Mouse (Mus musculus): ENCODE results near the gene Eif4e. TPM values are rescaled to one million over a fixed set of nuclear protein-coding genes. Genes with fewer than 3 reads are reported as not detected.

Gene Eif4e
- polyA plus RNA-seq, 1 experiment: not detected

DNA sequence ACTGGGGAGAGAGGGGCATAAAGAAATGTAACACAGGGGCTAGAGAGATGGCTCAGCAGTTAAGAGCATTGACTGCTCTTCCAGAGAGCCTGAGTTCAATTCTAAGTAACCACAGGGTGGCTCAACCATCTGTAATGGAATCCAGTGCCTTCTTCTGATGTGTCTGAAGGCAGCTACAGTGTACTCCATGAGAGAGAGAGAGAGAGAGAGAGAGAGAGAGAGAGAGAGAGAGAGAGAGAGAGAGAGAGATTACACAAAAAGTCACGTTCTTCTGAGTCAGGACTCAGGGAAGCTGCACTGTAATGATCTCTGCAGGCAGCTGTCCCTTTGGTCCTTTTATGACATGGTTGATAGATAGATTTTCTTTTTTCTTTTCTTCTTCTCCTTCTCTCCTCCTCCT lies 31.4 kb upstream of the Eif4e start:
- no peaks in the 10 kb centered on the region for H3K4me1 ChIP-seq (ENCODE audit: control insufficient read depth, insufficient read depth, low read length)
- no peak overlapping the region for H3K27ac ChIP-seq (ENCODE audit: insufficient read depth, low read depth, low read length)
- no peak overlapping the region for H3K4me3 ChIP-seq (ENCODE audit: insufficient read depth, low read depth, low read length)
- TF ChIP-seq CTCF (IDR thresholded peaks at IDR 0.05; ENCODE audit: insufficient read depth, low read depth, low read length) (no peak), POLR2A (IDR thresholded peaks at IDR 0.05; ENCODE audit: insufficient read depth, low read depth, low read length) (no peak)
- WGBS: 31% methylated on average over 1 of the region's 1 CpGs

DNA sequence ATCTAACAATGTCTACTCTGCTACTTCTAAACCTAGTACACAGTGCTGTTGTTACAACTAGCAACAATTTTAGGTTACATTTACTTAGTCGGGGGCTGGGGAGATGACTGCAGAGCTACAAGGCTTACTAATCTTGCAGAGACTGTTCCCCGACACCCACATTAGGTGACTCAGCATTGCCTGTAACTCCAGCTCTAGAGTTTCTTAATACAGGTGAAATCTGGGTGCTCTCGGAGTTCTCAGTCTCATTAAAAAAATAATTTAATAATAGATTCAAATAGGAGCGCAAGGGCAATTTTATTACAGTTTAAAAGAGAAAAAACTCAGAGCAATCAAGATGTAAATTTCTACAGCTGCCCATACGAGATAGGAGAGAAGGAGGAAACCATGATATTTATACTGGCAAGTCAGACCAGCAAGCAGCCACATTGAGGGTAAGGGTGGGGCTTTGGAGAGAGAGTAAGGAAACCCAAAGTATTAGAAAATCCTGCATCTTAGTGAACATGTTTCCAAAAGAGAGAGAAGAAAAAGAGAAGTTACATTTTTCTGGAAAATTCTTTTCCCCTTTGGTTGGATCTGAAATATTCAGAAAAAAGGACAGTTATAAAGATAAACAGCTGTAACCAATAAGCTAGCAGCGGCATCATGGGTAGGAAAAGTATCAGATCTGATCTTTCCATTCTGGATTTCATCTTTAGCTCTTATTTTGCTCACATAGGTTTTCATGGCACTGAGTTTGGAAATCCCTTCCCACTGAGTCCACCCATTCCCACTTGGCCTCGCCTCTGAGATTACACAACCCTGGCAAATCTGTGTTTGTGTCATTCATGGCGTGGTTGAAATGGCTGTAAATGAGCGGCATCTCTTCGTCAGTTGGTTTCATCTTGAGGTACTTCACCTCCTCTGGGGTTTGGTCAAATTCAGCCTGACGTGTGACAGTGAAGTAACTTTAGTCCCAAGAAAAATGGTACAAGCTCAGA lies 30.5 kb upstream of the Eif4e start:
- no peaks in the 10 kb centered on the region for H3K4me1 ChIP-seq (ENCODE audit: control insufficient read depth, insufficient read depth, low read length)
- 71% methylated on average over 11 of the region's 11 CpGs for whole genome bisulfite sequencing
- no peak for TF ChIP-seq POLR2A (IDR thresholded peaks at IDR 0.05; ENCODE audit: insufficient read depth, low read depth, low read length)
- no peak for TF ChIP-seq CTCF (IDR thresholded peaks at IDR 0.05; ENCODE audit: insufficient read depth, low read depth, low read length)
- H3K27ac ChIP-seq (ENCODE audit: insufficient read depth, low read depth, low read length): no peak overlapping the region
- H3K4me3 ChIP-seq (ENCODE audit: insufficient read depth, low read depth, low read length): no peak overlapping the region

DNA sequence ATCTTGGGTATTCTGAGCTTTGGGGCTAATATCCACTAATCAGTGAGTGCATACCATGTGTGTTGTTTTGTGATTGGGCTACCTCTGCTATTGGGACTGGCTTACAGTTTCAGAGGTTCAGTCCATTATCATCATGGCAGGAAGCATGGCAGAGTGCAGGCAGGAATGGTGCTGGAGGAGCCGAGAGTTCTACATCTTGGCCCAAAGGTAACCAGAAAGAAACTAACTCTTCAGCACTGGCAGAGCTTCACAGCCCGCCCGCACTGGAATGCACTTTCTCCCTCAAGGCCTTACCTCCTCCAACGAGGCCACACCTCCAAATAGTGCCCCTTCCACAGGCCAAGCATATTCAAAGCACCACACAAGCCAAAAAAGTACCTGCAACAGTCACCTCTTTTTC lies 27.2 kb upstream of the Eif4e start:
- no peak for TF ChIP-seq CTCF (IDR thresholded peaks at IDR 0.05; ENCODE audit: insufficient read depth, low read depth, low read length)
- TF ChIP-seq POLR2A (IDR thresholded peaks at IDR 0.05; ENCODE audit: insufficient read depth, low read depth, low read length): no peak
- Histone ChIP-seq H3K27ac (ENCODE audit: insufficient read depth, low read depth, low read length) (no peak overlapping the region), H3K4me3 (ENCODE audit: insufficient read depth, low read depth, low read length) (no peak overlapping the region), H3K4me1 (ENCODE audit: control insufficient read depth, insufficient read depth, low read length) (no peaks in the 10 kb centered on the region)
- 81% methylated on average over 4 of the region's 4 CpGs for WGBS

DNA sequence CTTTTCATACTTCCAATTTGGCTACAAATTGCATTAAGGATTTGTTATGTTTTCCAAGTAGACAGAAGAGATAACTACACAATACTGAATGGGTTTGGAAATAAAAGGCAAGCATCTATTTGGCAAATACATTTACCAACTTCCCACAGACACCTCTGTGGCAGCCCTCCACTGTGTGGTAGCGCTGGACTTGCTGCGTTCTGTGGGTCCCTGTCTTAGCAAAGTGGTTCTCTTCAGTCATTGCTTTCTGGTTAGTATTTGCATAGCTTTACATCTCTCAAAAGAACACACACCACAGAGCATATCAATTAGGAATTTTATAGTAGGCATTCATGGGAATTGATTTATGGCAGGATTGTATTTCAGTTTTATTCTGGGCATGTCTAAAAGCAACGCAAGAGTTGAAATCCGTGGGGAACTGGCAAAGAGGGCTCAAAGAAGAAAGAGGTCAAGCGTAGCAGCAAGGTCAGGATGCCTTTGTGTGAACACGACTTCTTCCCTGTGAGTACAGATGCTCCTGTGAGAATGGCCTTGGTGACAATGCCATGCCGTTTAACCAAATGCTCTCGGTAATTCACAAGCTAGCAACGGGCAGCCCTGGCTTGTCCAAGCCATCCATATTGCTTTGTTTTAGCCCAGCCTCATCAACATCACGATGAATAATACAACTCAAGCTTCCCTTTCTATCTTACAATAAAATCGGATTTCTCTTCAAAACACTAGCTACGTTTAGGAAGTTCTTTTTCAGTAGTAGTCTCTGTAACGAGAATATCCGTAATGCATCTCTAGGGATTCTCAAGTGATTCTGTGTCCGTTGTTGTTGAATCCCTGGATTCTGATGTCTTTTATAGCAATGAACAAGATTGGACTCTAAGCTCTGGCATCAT lies 25.9 kb upstream of the Eif4e start:
- no peaks in the 10 kb centered on the region for H3K4me1 ChIP-seq (ENCODE audit: control insufficient read depth, insufficient read depth, low read length)
- 75% methylated on average over 15 of the region's 15 CpGs for WGBS
- H3K4me3 ChIP-seq (ENCODE audit: insufficient read depth, low read depth, low read length): no peak overlapping the region
- no peak overlapping the region for H3K27ac ChIP-seq (ENCODE audit: insufficient read depth, low read depth, low read length)
- TF ChIP-seq CTCF (IDR thresholded peaks at IDR 0.05; ENCODE audit: insufficient read depth, low read depth, low read length) (no peak), POLR2A (IDR thresholded peaks at IDR 0.05; ENCODE audit: insufficient read depth, low read depth, low read length) (no peak)

DNA sequence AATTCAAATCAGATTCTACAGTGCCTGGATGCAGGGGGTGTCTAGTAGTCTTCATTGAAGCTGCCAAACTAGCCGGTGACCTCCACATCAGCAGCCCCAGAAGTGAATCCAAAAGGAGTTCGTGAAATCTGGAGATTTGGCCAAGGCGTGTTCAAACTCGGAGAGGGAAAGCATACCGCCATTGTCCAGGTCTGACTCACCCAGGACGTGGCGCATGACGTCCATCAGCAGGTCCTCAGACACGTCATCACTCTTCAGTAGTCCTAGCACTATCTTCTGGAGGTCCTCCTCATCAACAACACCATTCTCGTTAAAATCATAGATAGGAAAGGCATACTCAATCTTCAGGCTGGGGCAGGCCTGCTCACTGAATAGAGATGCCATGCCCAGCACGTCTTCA lies 22.2 kb upstream of the Eif4e start:
- no peak overlapping the region for H3K27ac ChIP-seq (ENCODE audit: insufficient read depth, low read depth, low read length)
- H3K4me3 ChIP-seq (ENCODE audit: insufficient read depth, low read depth, low read length): no peak overlapping the region
- WGBS: 91% methylated on average over 11 of the region's 11 CpGs
- no peaks in the 10 kb centered on the region for H3K4me1 ChIP-seq (ENCODE audit: control insufficient read depth, insufficient read depth, low read length)
- no peak for TF ChIP-seq CTCF (IDR thresholded peaks at IDR 0.05; ENCODE audit: insufficient read depth, low read depth, low read length)
- TF ChIP-seq POLR2A (IDR thresholded peaks at IDR 0.05; ENCODE audit: insufficient read depth, low read depth, low read length): no peak

DNA sequence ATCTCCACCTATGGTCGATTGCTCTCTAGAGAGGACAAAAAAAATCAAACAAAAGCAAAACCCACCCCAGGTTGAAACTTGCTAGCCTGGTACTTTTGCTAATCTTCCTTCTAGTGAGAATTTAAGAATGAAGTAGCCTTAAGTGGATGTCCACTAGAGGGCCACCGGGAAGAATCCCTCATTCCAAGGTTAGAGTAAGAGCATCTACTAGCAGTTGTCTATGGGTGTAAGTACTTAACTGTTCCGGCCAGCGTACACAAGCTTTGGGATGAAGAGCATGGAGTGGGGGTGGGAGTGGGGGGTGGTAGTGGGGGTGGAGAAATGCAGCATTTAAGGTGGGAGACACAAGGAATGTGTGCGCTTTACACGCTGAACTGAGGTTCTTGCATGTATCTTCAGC lies 19.2 kb upstream of the Eif4e start:
- H3K27ac ChIP-seq (ENCODE audit: insufficient read depth, low read depth, low read length): no peak overlapping the region
- 53% methylated on average over 6 of the region's 6 CpGs for WGBS
- no peak overlapping the region for H3K4me3 ChIP-seq (ENCODE audit: insufficient read depth, low read depth, low read length)
- TF ChIP-seq POLR2A (IDR thresholded peaks at IDR 0.05; ENCODE audit: insufficient read depth, low read depth, low read length) (no peak), CTCF (IDR thresholded peaks at IDR 0.05; ENCODE audit: insufficient read depth, low read depth, low read length) (no peak)
- H3K4me1 ChIP-seq (ENCODE audit: control insufficient read depth, insufficient read depth, low read length): no peaks in the 10 kb centered on the region

DNA sequence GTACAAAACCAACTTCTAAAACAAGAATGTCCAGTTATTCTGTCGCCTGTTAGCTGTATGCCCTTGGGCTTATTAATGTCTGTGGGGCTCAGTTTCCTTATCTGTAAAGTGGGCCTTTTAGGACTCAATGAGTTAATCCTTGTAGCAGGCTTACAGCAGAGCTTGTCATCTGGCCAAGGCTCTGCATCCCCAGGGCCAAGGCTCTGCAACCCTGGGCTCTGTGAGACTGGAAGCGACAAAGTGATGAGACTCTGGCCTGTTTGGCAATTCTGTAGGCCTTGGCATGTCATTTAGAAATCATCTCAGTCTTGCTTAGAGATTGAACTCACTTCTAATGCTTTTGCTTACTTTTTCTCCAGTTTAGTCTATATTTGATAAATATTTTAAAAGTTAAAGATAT lies 16.4 kb upstream of the Eif4e start:
- no peak for TF ChIP-seq CTCF (IDR thresholded peaks at IDR 0.05; ENCODE audit: insufficient read depth, low read depth, low read length)
- no peak for TF ChIP-seq POLR2A (IDR thresholded peaks at IDR 0.05; ENCODE audit: insufficient read depth, low read depth, low read length)
- 86% methylated on average over 2 of the region's 2 CpGs for WGBS
- no peak overlapping the region for H3K4me3 ChIP-seq (ENCODE audit: insufficient read depth, low read depth, low read length)
- no peaks in the 10 kb centered on the region for H3K4me1 ChIP-seq (ENCODE audit: control insufficient read depth, insufficient read depth, low read length)
- H3K27ac ChIP-seq (ENCODE audit: insufficient read depth, low read depth, low read length): no peak overlapping the region

DNA sequence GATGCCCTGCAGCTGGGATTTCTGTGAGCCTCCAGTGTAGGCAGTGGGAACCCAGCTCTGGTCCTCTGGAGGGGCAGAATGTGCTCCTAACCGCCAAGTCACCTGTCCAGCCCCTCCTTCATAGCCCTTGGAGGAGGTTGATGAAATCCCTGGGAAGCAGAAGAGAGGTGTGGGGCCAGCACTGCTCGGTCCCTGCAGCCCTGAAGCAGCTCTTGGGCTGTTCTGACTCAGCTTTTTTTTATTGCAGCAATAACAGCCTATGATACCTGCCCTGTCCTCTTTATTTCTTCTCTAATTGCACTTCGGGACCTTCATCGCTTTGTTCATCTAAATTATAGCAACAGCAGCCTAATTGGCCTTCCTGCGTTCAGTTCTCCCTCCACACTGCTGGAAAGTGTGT lies 15.5 kb upstream of the Eif4e start:
- TF ChIP-seq POLR2A (IDR thresholded peaks at IDR 0.05; ENCODE audit: insufficient read depth, low read depth, low read length) (no peak), CTCF (IDR thresholded peaks at IDR 0.05; ENCODE audit: insufficient read depth, low read depth, low read length) (no peak)
- Histone ChIP-seq H3K27ac (ENCODE audit: insufficient read depth, low read depth, low read length) (no peak overlapping the region), H3K4me1 (ENCODE audit: control insufficient read depth, insufficient read depth, low read length) (no peaks in the 10 kb centered on the region), H3K4me3 (ENCODE audit: insufficient read depth, low read depth, low read length) (no peak overlapping the region)
- 67% methylated on average over 5 of the region's 5 CpGs for WGBS

DNA sequence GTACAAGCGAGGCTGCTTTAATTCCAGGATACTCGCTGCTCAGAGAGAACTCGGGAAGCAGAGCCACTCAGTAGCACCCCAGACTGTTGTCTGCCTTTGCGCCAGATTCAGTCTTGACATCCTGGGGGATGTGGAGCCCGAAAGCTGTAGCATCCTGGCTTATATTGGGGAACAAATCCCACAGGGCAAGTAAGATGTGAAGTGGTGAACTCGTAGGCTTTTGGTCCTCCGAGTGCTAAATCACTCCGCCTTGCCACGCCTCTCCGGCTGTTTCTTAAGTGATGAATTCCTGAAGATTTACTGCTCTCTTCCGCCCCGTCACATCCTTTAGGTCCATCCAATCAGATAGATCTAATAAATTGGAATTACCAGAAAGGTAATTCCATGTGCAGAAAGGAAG lies 12.7 kb upstream of the Eif4e start:
- Histone ChIP-seq H3K4me1 (ENCODE audit: control insufficient read depth, insufficient read depth, low read length) (no peaks in the 10 kb centered on the region), H3K27ac (ENCODE audit: insufficient read depth, low read depth, low read length) (no peak overlapping the region), H3K4me3 (ENCODE audit: insufficient read depth, low read depth, low read length) (no peak overlapping the region)
- TF ChIP-seq POLR2A (IDR thresholded peaks at IDR 0.05; ENCODE audit: insufficient read depth, low read depth, low read length): no peak
- no peak for TF ChIP-seq CTCF (IDR thresholded peaks at IDR 0.05; ENCODE audit: insufficient read depth, low read depth, low read length)
- WGBS: 79% methylated on average over 12 of the region's 12 CpGs

All from olfactory bulb, adult 2 months (tissue).